Mouse (Mus musculus) heart, embryonic 14.5 days (tissue): ENCODE measurements at regions not wholly inside any gene's neighbourhood (a gene's known extent, or its start where the extent isn't known, plus 50 kb on each side); places are given as distances from the start of the nearest gene placed in this dataset.

ENCODE experiments used
- ATAC-seq: fragments of 200-750 bp; cut with Nextera tagmentation; 2 replicates; pipeline ENCODE4 v1.8.0; 2017; ENCODE audit warnings: low read depth, moderate TSS enrichment; ENCODE audit not compliant: insufficient number of reproducible peaks, insufficient read depth, low FRiP score
- H3K27ac ChIP-seq, 2 experiments: fragments of 200-500 bp in 1 of 2; fragments of 300-500 bp in 1 of 2; sonication (generic) in 1 of 2; replicated peaks in 1 of 2; 2 replicates each; pipeline ENCODE4 v1.5.1; 2012 to 2014; ENCODE audit warnings: low read depth in 2 of 2, low read length in 2 of 2, control low read depth in 1 of 2, mild to moderate bottlenecking in 1 of 2, mixed read lengths in 1 of 2; ENCODE audit not compliant: control insufficient read depth in 1 of 2, insufficient read depth in 1 of 2
- H3K27me3 ChIP-seq: fragments of 300-500 bp; sonication (generic); 2 replicates; pipeline ENCODE4 v1.6.1; 2014; ENCODE audit warnings: mild to moderate bottlenecking, low read length, control low read depth; ENCODE audit not compliant: control insufficient read depth, insufficient read depth
- H3K36me3 ChIP-seq: fragments of 300-500 bp; sonication (generic); 2 replicates; pipeline ENCODE4 v1.6.1; 2014; ENCODE audit warnings: mild to moderate bottlenecking, control low read depth, low read length, mixed read lengths; ENCODE audit not compliant: control insufficient read depth, insufficient read depth
- H3K4me1 ChIP-seq, 2 experiments: fragments of 200-500 bp in 1 of 2; fragments of 300-500 bp in 1 of 2; sonication (generic) in 1 of 2; 2 replicates each; pipeline ENCODE4 v1.6.1; 2012 to 2014; ENCODE audit warnings: low read length in 2 of 2, control low read depth in 1 of 2, mixed read lengths in 1 of 2; ENCODE audit not compliant: control insufficient read depth in 2 of 2, insufficient read depth in 2 of 2
- H3K4me2 ChIP-seq: fragments of 300-500 bp; sonication (generic); 2 replicates; pipeline ENCODE4 v1.6.1; 2014; ENCODE audit warnings: mild to moderate bottlenecking, low read length
- H3K4me3 ChIP-seq, 2 experiments: fragments of 200-500 bp in 1 of 2; fragments of 300-500 bp in 1 of 2; sonication (generic) in 1 of 2; 2 replicates each; pipeline ENCODE4 v1.5.1; 2012 to 2014; ENCODE audit warnings: low read length in 2 of 2, mild to moderate bottlenecking in 2 of 2, control low read depth in 1 of 2, low read depth in 1 of 2, moderate library complexity in 1 of 2; ENCODE audit not compliant: control insufficient read depth in 1 of 2, insufficient read depth in 1 of 2
- H3K9ac ChIP-seq: fragments of 300-500 bp; sonication (generic); 2 replicates; pipeline ENCODE4 v1.6.1; 2014; ENCODE audit warnings: mild to moderate bottlenecking, low read length
- H3K9me3 ChIP-seq: fragments of 300-500 bp; sonication (generic); 2 replicates; pipeline ENCODE4 v1.6.1; 2016; ENCODE audit warnings: low read length, control low read depth; ENCODE audit not compliant: control insufficient read depth
- WGBS: fragments of 180-500 bp; shearing (Covaris S2); extraction: QIAGEN DNeasy Blood & Tissue Kit; methylation state at CpG from one replicate; pipeline ENCODE4 v1.1.7; 2014; 5-methylcytosine and 5-hydroxymethylcytosine counted together

DNA sequence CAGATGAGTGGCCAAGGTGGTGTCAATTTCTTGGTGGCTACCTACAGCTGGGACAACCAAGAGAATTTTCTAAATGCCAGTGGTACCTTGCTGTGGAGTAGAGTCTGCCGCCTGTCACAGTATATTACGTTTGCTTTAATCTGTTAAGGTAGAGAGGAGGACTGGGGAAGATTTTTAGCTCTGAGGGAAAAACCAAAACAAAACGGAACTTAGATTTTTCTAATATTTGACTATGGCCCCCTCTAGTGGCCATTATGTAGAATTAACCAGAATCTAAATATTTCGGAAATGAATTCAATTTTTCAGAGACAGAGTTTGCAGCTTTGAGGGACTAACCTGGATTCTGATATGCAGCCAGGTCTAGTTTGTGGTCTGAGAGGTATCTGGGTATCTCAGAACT lies 59.3 kb upstream of the Papolg start:
- H3K4me2 ChIP-seq = peak overlapping the region; percentile 29
- ATAC-seq = no peak
- H3K9me3 ChIP-seq = no peaks in the 10 kb centered on the region
- no peaks in the 10 kb centered on the region for H3K4me1 ChIP-seq
- no peak overlapping the region for H3K4me3 ChIP-seq
- 3% methylated on average over 4 of the region's 4 CpGs for WGBS
- no peak overlapping the region for H3K27ac ChIP-seq
- no peak overlapping the region for H3K9ac ChIP-seq
- no peaks in the 10 kb centered on the region for H3K27me3 ChIP-seq
- no peaks in the 10 kb centered on the region for H3K36me3 ChIP-seq

DNA sequence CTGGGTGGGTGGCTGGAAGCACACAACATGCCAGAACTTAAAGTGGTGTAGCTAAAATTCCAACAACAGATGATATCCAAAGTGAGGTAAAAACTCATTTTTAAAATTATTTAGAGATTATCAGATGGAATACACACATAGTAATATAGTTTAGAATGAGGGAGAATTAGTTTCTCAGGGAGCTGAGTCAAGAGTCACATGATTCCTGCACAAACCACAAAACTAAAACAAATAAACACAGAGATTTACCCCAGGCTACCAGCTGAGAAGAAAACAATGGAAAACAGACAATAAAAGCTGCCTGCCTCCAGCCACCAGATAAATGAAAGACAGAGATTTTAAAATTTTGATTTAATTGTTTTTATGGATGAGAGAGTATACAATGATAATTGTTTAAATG lies 50.9 kb upstream of the Papolg start:
- no peaks in the 10 kb centered on the region for H3K27me3 ChIP-seq
- no peaks in the 10 kb centered on the region for H3K36me3 ChIP-seq
- no peaks in the 10 kb centered on the region for H3K9me3 ChIP-seq
- no peak overlapping the region for H3K4me3 ChIP-seq
- no peak overlapping the region for H3K27ac ChIP-seq
- no peak overlapping the region for H3K9ac ChIP-seq
- ATAC-seq = no peak
- H3K4me2 ChIP-seq = no peak overlapping the region
- no peaks in the 10 kb centered on the region for H3K4me1 ChIP-seq
